20 mouse cellular contexts compared by ENCODE assay signal in genomic region chr4:32142198-32142597, GRCm38 (mm10).
A peak's percentile ranks its signal among the peaks of the same experiment; 100 is the strongest.
DNase-seq lines count a peak whose midpoint lies in the region; ATAC-seq and TF ChIP-seq lines count a peak whose summit lies in the region.
"Had no signal": no experiment of that assay in that cellular context is flagged by ENCODE, and none has a peak within 500 bp of the region (broad histone marks: within the 10 kb centered on the region; RNA-seq: fewer than 3 reads in every experiment).

No protein-coding gene starts in this region.

- peak; percentile 15 to 21 for DNase-seq in heart, adult 18-20 months
- DNase-seq in heart, postnatal 25 days (ENCODE audit: low spot score) = no peak
- peak; percentile 77 for DNase-seq in heart, postnatal 4 days
- DNase-seq in liver, postnatal 0 days = no peak
- DNase-seq: adrenal gland, adult 2 months; adrenal gland, postnatal 25 days; cerebellum, adult 18-20 months; cerebellum, postnatal 14 days; embryo, embryonic 11 days; gastrocnemius, postnatal 14 days; kidney, adult 8-10 months had no signal

- intact Hi-C loops in heart, postnatal 25 days (cut with DNase I) = no loop called here

- no peak for TF ChIP-seq CTCF in liver, postnatal 0 days (IDR thresholded peaks at IDR 0.05; ENCODE audit: low read depth)

- H3K27ac ChIP-seq in heart, embryonic 13.5 days (replicated peaks) = peak overlapping the region; percentile 25; the same call in 1 of the 2 replicates
- no peak overlapping the region for H3K27ac ChIP-seq in heart, embryonic 15.5 days
- no peak overlapping the region for H3K27ac ChIP-seq in kidney, embryonic 14.5 days (ENCODE audit: low read depth, low read length)
- H3K27ac ChIP-seq in liver, postnatal 0 days (ENCODE audit: low read depth) = no peak overlapping the region
- H3K27ac ChIP-seq: embryonic facial prominence, embryonic 12.5 days; forebrain, embryonic 12.5 days; hindbrain, embryonic 13.5 days; intestine, embryonic 15.5 days; kidney, postnatal 0 days had no signal

- ATAC-seq in heart, embryonic 13.5 days (ENCODE audit: extremely low read depth, insufficient number of reproducible peaks, low FRiP score, low TSS enrichment) = peak; percentile 66
- ATAC-seq in heart, embryonic 15.5 days (replicated peaks; ENCODE audit: insufficient number of reproducible peaks, insufficient read depth, low FRiP score, low read depth) = peak; percentile 81
- ATAC-seq in kidney, embryonic 14.5 days (ENCODE audit: low FRiP score, low TSS enrichment) = no peak
- ATAC-seq in liver, postnatal 0 days = no peak
- ATAC-seq: forebrain, embryonic 16.5 days; intestine, embryonic 15.5 days had no signal

- no peak for TF ChIP-seq EP300 in liver, postnatal 0 days (IDR thresholded peaks at IDR 0.05; ENCODE audit: low read depth)

- 35% methylated on average over 4 of the region's 4 CpGs for WGBS in heart, embryonic 13.5 days
- WGBS in heart, embryonic 15.5 days = 35% methylated on average over 4 of the region's 4 CpGs
- WGBS in kidney, embryonic 14.5 days = 49% methylated on average over 4 of the region's 4 CpGs
- WGBS in liver, postnatal 0 days (ENCODE audit: insufficient replicate concordance) = 72% methylated on average over 4 of the region's 4 CpGs

- no peaks in the 10 kb centered on the region for H3K27me3 ChIP-seq in heart, embryonic 13.5 days (replicated peaks)
- H3K27me3 ChIP-seq in heart, embryonic 15.5 days = peaks cover 2% of the 10 kb centered on the region; the same call in 1 of the 2 replicates
- no peaks in the 10 kb centered on the region for H3K27me3 ChIP-seq in kidney, embryonic 14.5 days (ENCODE audit: control insufficient read depth, insufficient read depth, low read length)
- H3K27me3 ChIP-seq in liver, postnatal 0 days (ENCODE audit: insufficient read depth, low read length) = no peaks in the 10 kb centered on the region
- H3K27me3 ChIP-seq: embryonic facial prominence, embryonic 12.5 days; forebrain, embryonic 12.5 days; hindbrain, embryonic 13.5 days; intestine, embryonic 15.5 days had no signal

- H3K9me3 ChIP-seq in heart, embryonic 13.5 days = no peaks in the 10 kb centered on the region
- no peaks in the 10 kb centered on the region; the same call in 1 of the 2 replicates for H3K9me3 ChIP-seq in heart, embryonic 15.5 days (replicated peaks)
- H3K9me3 ChIP-seq in kidney, embryonic 14.5 days (ENCODE audit: control insufficient read depth, low read length) = no peaks in the 10 kb centered on the region
- no peaks in the 10 kb centered on the region for H3K9me3 ChIP-seq in liver, postnatal 0 days (ENCODE audit: low read length)
- H3K9me3 ChIP-seq: embryonic facial prominence, embryonic 12.5 days; forebrain, embryonic 12.5 days; hindbrain, embryonic 13.5 days; intestine, embryonic 15.5 days had no signal

- peaks cover 46% of the 10 kb centered on the region for H3K4me1 ChIP-seq in heart, embryonic 13.5 days
- H3K4me1 ChIP-seq in heart, embryonic 15.5 days (replicated peaks) = peaks cover 22% of the 10 kb centered on the region
- no peaks in the 10 kb centered on the region for H3K4me1 ChIP-seq in kidney, embryonic 14.5 days (ENCODE audit: control insufficient read depth, insufficient read depth, low read length)
- H3K4me1 ChIP-seq in liver, postnatal 0 days (ENCODE audit: insufficient read depth) = no peaks in the 10 kb centered on the region; the same call in 1 of the 2 replicates
- H3K4me1 ChIP-seq: hindbrain, embryonic 13.5 days; intestine, embryonic 15.5 days had no signal

- H3K9ac ChIP-seq in heart, embryonic 13.5 days = no peak overlapping the region
- no peak overlapping the region for H3K9ac ChIP-seq in heart, embryonic 15.5 days
- no peak overlapping the region for H3K9ac ChIP-seq in kidney, embryonic 14.5 days (ENCODE audit: low read depth, low read length)
- no peak overlapping the region for H3K9ac ChIP-seq in liver, postnatal 0 days (replicated peaks)
- H3K9ac ChIP-seq: embryonic facial prominence, embryonic 12.5 days; forebrain, embryonic 12.5 days; hindbrain, embryonic 13.5 days; intestine, embryonic 15.5 days had no signal

- peak overlapping the region; percentile 10 for H3K4me2 ChIP-seq in heart, embryonic 13.5 days
- no peak overlapping the region for H3K4me2 ChIP-seq in heart, embryonic 15.5 days
- no peak overlapping the region for H3K4me2 ChIP-seq in kidney, embryonic 14.5 days (replicated peaks; ENCODE audit: low read depth, low read length)
- no peak overlapping the region for H3K4me2 ChIP-seq in liver, postnatal 0 days (ENCODE audit: low read depth, low read length)
- H3K4me2 ChIP-seq: embryonic facial prominence, embryonic 12.5 days; forebrain, embryonic 12.5 days; hindbrain, embryonic 13.5 days; intestine, embryonic 15.5 days had no signal

- no peaks in the 10 kb centered on the region for H3K36me3 ChIP-seq in heart, embryonic 13.5 days
- no peaks in the 10 kb centered on the region for H3K36me3 ChIP-seq in heart, embryonic 15.5 days
- no peaks in the 10 kb centered on the region for H3K36me3 ChIP-seq in kidney, embryonic 14.5 days (ENCODE audit: control insufficient read depth, insufficient read depth, low read length)
- no peaks in the 10 kb centered on the region for H3K36me3 ChIP-seq in liver, postnatal 0 days (replicated peaks; ENCODE audit: insufficient read depth, low read length)
- H3K36me3 ChIP-seq: embryonic facial prominence, embryonic 12.5 days; forebrain, embryonic 12.5 days; hindbrain, embryonic 13.5 days; intestine, embryonic 15.5 days had no signal

- H3K4me3 ChIP-seq in heart, embryonic 13.5 days = no peak overlapping the region
- H3K4me3 ChIP-seq in heart, embryonic 15.5 days = no peak overlapping the region
- no peak overlapping the region for H3K4me3 ChIP-seq in kidney, embryonic 14.5 days (ENCODE audit: low read length)
- H3K4me3 ChIP-seq in liver, postnatal 0 days (ENCODE audit: low read depth, low read length) = no peak overlapping the region
- H3K4me3 ChIP-seq: embryonic facial prominence, embryonic 12.5 days; forebrain, embryonic 12.5 days; hindbrain, embryonic 13.5 days; intestine, embryonic 15.5 days had no signal

Comparison
In these comparisons a context has a peak if more than half of its experiments do, and no peak if none do; other contexts are left out.
1. DNase-seq: peak in heart, adult 18-20 months (2 of 2) and heart, postnatal 4 days (single experiment); none in heart, postnatal 25 days (single experiment) and liver, postnatal 0 days (single experiment).
2. ATAC-seq: peak in heart, embryonic 13.5 days (single experiment) and heart, embryonic 15.5 days (single experiment); none in kidney, embryonic 14.5 days (single experiment) and liver, postnatal 0 days (single experiment).